Mouse (Mus musculus) ovary, adult 18-20 months (tissue): ENCODE measurements around the gene Efcab6.

ENCODE experiments used
- DNase-seq: peaks from one replicate; pipeline ENCODE4 v3.0.0; 2022; ENCODE audit warnings: low spot score, mixed read lengths

Efcab6 gene

GRCm38 (mm10) chr15:83977108-83977507 lies 88.1 kb downstream of the Efcab6 start:
- DNase-seq: no peak

GRCm38 (mm10) chr15:83972206-83972605 lies 93.0 kb downstream of the Efcab6 start:
- no peak for DNase-seq

- DNase-seq: no peak
Observed at GRCm38 (mm10) chr15:83967802-83968201, 97.4 kb downstream of the Efcab6 start.

GRCm38 (mm10) chr15:83965126-83965525 lies 100.1 kb downstream of the Efcab6 start:
- DNase-seq: no peak

GRCm38 (mm10) chr15:83958376-83958775 lies 106.8 kb downstream of the Efcab6 start:
- DNase-seq: no peak

GRCm38 (mm10) chr15:83956996-83957395 lies 108.2 kb downstream of the Efcab6 start:
- no peak for DNase-seq

GRCm38 (mm10) chr15:83955948-83956707 lies 109.1 kb downstream of the Efcab6 start:
- no peak for DNase-seq

- DNase-seq: no peak
Observed at GRCm38 (mm10) chr15:83949729-83950491, 115.3 kb downstream of the Efcab6 start.

- DNase-seq: no peak
Observed at GRCm38 (mm10) chr15:83939703-83940102, 125.5 kb downstream of the Efcab6 start.

- no peak for DNase-seq
Observed at GRCm38 (mm10) chr15:83938466-83938865, 126.7 kb downstream of the Efcab6 start.

- DNase-seq: no peak
Observed at GRCm38 (mm10) chr15:83936506-83936905, 128.7 kb downstream of the Efcab6 start.

GRCm38 (mm10) chr15:83934816-83935215 lies 130.4 kb downstream of the Efcab6 start:
- DNase-seq: no peak

GRCm38 (mm10) chr15:83925338-83925737 lies 139.8 kb downstream of the Efcab6 start:
- no peak for DNase-seq

GRCm38 (mm10) chr15:83924656-83925055 lies 140.5 kb downstream of the Efcab6 start:
- no peak for DNase-seq

- no peak for DNase-seq
Observed at GRCm38 (mm10) chr15:83915376-83915775, 149.8 kb downstream of the Efcab6 start.

- no peak for DNase-seq
Observed at GRCm38 (mm10) chr15:83913028-83913714, 152.0 kb downstream of the Efcab6 start.

GRCm38 (mm10) chr15:83906472-83906871 lies 158.7 kb downstream of the Efcab6 start:
- DNase-seq: no peak

- DNase-seq: no peak
Observed at GRCm38 (mm10) chr15:83897286-83897685, 167.9 kb downstream of the Efcab6 start.

GRCm38 (mm10) chr15:83896011-83896410 lies 169.2 kb downstream of the Efcab6 start:
- DNase-seq: no peak

- DNase-seq: no peak
Observed at GRCm38 (mm10) chr15:83894261-83894660, 170.9 kb downstream of the Efcab6 start.

- DNase-seq: no peak
Observed at GRCm38 (mm10) chr15:83892871-83893270, 172.3 kb downstream of the Efcab6 start.

- DNase-seq: no peak
Observed at GRCm38 (mm10) chr15:83884291-83884690, 180.9 kb downstream of the Efcab6 start.

- no peak for DNase-seq
Observed at GRCm38 (mm10) chr15:83883821-83884220, 181.4 kb downstream of the Efcab6 start.
